Mouse (Mus musculus): Measurements from ENCODE around the gene Spats2.

GRCm38 (mm10) chr15:99184217-99184914, 58.6 kb downstream of the Spats2 start:
- TF ChIP-seq CTCF (IDR thresholded peaks at IDR 0.05; ENCODE audit: control insufficient read depth, insufficient read depth, insufficient read length): no peak
- TF ChIP-seq MAX (IDR thresholded peaks at IDR 0.05): no peak
- no peak for TF ChIP-seq CEBPB (IDR thresholded peaks at IDR 0.05; ENCODE audit: low read depth)

All from C2C12 (cell line).